Mouse (Mus musculus): ENCODE data around the gene Sec24b.

- TF ChIP-seq POLR2A (IDR thresholded peaks at IDR 0.05; ENCODE audit: insufficient read length, low read depth) (no peak), MYOG (IDR thresholded peaks at IDR 0.05; ENCODE audit: control insufficient read depth in 1 of 3, insufficient read depth in 1 of 3, insufficient read length in 2 of 3, low read depth in 2 of 3) (no peak), USF1 (IDR thresholded peaks at IDR 0.05; ENCODE audit: low read depth) (no peak), POLR2AphosphoS2 (IDR thresholded peaks at IDR 0.05; ENCODE audit: insufficient read length, low read depth) (no peak), TCF3 (IDR thresholded peaks at IDR 0.05; ENCODE audit: insufficient read length, low read depth) (no peak), TCF12 (IDR thresholded peaks at IDR 0.05; ENCODE audit: insufficient read depth, poor library complexity, severe bottlenecking) (no peak), MYOD1 (IDR thresholded peaks at IDR 0.05; ENCODE audit: control insufficient read depth in 1 of 3, insufficient read length in 2 of 3, low read depth in 2 of 3) (no peak), MAX (IDR thresholded peaks at IDR 0.05; ENCODE audit: low read depth) (no peak), SRF (IDR thresholded peaks at IDR 0.05; ENCODE audit: control insufficient read depth, insufficient read length, low read depth) (no peak)
Observed at GRCm38 (mm10) chr3:129981756-129982155, 79.6 kb downstream of the Sec24b start.
